Mouse (Mus musculus): ENCODE measurements around the gene Mtrex.

Mtrex gene

DNA sequence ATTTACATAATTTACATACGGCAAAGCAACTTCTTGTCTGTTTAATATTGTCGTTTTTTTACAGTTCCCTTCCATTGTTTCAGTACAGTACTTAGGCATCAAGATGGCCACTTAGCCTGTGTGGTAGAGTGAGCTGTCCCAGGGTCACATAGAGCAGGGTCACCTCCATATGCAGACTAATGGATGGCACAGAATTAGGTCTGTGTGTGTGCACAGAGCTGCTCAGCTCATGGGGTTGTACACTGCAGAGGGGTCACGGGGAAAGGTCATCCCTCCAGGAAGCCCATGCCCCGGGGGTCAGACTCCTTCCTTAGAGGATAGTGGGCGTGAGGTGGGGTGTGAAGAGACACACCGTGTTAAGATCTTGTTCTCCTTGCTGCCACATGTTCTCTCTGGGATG is 101.7 kb downstream of the Mtrex start:
- DNase-seq (ENCODE audit: low read depth), result no peak

DNA sequence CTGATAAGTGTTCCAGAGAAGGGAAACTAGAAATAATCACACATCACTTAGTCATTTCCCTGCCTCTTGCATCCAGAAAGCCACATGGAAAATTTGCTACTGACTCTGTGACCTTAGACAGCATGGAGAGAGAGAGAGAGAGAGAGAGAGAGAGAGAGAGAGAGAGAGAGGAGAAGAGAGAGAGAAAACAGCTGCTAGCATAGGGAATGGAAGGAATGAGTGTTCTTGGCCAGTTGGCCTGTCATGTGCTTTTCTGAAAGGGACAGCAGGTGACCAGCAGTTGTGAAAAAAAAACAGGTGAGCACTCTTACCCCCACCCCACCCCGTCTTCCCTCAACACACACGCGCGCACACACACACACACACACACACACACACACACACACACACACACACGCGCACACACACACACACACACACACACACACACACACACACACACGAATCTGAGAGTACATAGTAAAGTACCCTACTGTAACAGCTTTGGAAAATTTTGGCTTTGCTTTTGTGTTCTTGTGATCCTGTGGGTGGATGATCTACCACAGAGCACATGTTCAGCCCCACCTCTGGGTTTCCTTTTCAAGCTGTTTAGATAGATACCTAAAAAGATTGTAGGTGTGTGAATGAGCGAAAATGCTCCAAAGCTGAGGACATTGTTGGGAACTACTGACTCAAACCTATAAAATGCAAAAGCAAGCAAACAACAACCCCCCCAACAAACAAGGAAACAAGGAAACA is 103.1 kb downstream of the Mtrex start:
- no peak for DNase-seq (ENCODE audit: low read depth)

DNA sequence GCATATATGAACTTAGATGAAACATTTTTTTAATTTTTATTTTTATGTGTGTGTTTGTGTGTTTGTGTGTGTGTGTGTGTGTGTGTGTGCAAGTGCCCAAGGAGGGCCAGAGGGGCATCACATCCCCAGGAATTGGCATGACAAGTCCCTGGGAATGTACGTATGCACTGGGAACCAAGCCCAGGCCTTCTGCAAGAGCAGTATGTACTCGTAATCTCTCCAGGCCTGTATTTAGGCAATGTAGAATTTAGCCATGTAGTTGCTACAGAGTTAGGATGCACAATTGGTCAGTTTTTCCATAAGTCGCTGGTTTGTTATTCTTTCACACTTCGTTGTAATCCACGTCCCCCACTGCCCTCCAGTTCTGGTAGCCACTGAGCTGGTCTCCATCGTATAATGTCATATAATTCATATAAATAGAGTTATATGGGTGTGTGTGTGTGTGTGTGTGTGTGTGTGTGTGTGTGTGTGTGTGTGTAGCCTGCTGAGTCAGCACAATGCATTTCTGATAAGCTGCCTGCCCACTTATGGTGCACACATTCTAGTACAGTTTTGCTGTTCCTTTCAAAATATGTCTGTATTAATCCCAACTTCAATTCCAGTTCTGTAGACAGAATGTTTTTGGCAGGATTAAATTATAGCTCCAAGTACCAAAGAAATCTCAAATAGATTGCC is 103.8 kb downstream of the Mtrex start:
- peak; percentile 24 for DNase-seq (ENCODE audit: low read depth)

DNA sequence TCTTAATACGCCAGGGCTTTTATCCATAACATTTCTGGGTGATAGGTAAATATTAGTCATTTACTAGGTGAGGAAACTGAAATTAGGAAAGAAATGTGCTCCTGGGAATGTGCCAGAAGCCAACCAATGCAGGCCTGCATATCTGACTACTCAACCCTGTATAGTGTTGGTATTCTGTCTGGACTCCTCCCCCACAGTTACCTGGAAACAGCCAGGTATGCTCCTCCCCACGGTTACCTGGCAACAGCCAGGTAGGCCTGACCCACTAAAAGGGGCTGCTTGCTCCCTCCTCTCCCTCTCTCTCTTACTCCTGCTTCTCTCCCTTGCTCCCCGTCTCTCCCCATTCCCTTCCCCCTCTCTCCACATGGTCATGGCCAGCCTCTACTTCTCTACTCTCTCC is 104.8 kb downstream of the Mtrex start:
- DNase-seq (ENCODE audit: low read depth), result no peak

DNA sequence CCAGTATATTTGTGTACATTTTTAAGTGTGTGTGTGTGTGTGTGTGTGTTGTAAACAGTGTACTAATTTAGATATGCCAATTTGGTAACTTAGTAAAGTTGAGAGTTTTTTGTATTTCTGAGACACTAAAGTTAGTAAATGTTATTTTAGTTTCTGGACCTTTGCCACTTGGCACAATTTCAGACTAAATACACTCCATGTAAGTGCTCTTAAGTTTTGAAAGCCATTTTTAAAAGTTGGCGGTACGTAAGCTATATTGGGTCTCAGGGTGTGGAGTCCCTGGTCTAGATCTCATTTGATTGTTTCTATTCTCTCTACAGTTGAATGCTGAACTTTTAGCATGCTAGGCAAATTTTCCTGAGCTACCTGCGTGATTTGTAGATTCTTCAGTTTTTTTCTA is 109.1 kb downstream of the Mtrex start:
- no peak for DNase-seq (ENCODE audit: low read depth)
